Mouse (Mus musculus) lung, adult 2 months (tissue): Measurements from ENCODE around the gene Gk5.

Experiments
- CTCF ChIP-seq: fragments of 200-500 bp; IDR thresholded peaks from 2 replicates; pipeline ENCODE4 v1.5.1; 2011; ENCODE audit warnings: mild to moderate bottlenecking, low read length, control low read depth; ENCODE audit not compliant: insufficient read depth
- POLR2A ChIP-seq: fragments of 200-500 bp; IDR thresholded peaks from 2 replicates; pipeline ENCODE4 v1.6.1; 2011; ENCODE audit warnings: low read depth, mild to moderate bottlenecking, control low read depth, low read length, borderline replicate concordance; ENCODE audit errors: extremely low read depth

DNA sequence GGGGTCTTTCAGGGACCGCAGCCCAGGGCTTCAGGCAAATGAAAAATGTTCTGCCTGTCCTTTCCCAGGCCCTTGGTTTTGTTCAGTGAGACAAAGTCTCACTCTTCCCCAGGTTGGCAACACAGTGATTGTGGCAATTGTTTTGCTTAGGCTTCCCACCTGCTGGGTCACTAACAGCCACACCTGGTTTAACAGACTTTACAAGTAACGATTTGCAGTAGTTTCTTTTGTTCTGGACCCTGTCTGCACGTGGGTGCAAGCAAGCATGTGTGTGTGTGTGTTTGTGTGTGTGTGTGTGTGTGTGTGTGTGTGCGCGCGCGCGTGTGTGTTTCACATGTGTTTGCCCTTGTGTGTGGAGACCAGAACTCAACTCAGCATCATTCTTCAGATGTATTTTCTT is 16.3 kb upstream of the Gk5 start:
- no peak for TF ChIP-seq CTCF
- TF ChIP-seq POLR2A: no peak
